Mouse (Mus musculus): ENCODE results near the gene Eps8l3.

DNA sequence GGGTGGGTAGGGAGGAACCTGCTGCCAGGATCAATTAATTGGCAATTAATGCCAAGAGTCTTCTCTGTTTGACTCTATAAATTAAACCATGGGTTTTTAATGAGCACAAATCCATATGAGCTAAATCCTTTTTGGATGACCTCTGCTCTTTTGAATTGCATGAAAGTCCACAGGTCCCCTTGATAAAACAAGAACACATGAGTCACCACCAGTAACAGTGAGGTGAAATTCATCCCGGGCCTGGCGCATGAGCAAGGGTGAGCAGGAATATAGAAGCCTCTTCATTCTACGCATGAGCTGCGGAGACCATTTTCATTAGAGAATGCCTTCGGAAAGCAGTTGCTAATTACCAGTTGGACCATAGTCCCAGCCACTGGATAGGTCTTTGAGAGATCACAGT, 43.3 kb downstream of the Eps8l3 start:
- TF ChIP-seq CTCF (IDR thresholded peaks at IDR 0.05; ENCODE audit: extremely low read depth, insufficient read depth, insufficient read length, insufficient replicate concordance) (no peak), POLR2A (IDR thresholded peaks at IDR 0.05; ENCODE audit: low read depth, low read length) (no peak)

All from spleen, adult 2 months (tissue).